Mouse (Mus musculus): ENCODE measurements around the gene Sectm1b. TPM values are rescaled to one million over a fixed set of nuclear protein-coding genes. Genes with fewer than 3 reads are reported as not detected.

Sectm1b gene
- polyA plus RNA-seq, 1 experiment from 2014 or later, result not detected

DNA sequence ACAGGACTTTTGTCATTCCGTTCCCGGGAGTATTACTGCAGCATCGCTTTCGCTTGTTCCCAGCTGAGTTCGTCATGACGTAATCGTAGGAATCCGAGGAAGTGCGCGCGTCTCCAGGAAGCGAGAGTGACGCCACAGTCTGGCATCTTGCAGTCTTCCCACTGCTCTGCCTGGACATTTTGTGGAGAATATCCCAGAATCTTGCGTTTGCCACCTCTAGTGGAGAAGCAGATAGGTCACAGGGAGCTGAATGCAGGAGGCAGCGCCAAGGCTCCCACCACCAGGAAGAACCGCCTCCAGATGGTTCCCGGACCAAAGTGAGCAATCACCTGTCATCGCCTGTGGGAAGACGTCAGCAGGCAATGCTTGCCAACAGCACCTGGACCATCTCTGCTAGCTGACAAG, 48.5 kb downstream of the Sectm1b start:
- H3K4me2 ChIP-seq (replicated peaks), result peak overlapping the region; percentile 22
- no peaks in the 10 kb centered on the region for H3K36me3 ChIP-seq
- no peak overlapping the region for H3K9ac ChIP-seq (replicated peaks)
- H3K27ac ChIP-seq, result no peak overlapping the region
- ATAC-seq, result no peak
- no peaks in the 10 kb centered on the region for H3K4me1 ChIP-seq (replicated peaks)
- no peak overlapping the region; the same call in 1 of the 2 replicates for H3K4me3 ChIP-seq (replicated peaks)
- no peaks in the 10 kb centered on the region for H3K27me3 ChIP-seq
- H3K9me3 ChIP-seq, result no peaks in the 10 kb centered on the region
- 64% methylated on average over 19 of the region's 19 CpGs for WGBS

DNA sequence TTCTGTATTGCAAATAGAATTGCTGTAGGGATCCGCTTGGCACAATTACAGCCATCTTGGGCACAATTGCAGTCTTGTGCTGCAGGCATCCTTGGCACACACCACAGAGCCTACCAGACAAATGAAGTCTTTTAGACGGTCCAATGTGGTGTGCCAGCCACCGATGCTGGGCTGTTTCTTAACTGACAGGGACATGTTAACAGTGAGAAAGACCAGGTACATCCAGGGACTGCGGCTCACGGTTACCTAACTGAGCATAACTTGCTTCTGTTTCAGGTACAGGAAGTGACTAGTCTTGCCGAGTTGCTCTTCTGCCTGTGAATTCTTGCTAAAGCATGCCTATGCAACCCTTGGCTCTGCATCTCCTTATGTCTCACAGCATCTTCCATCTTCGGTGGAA, 49.7 kb downstream of the Sectm1b start:
- H3K36me3 ChIP-seq, result no peaks in the 10 kb centered on the region
- no peak overlapping the region for H3K9ac ChIP-seq (replicated peaks)
- H3K27me3 ChIP-seq, result no peaks in the 10 kb centered on the region
- no peak overlapping the region for H3K4me2 ChIP-seq (replicated peaks)
- no peak for ATAC-seq
- H3K9me3 ChIP-seq, result no peaks in the 10 kb centered on the region
- WGBS, result 92% methylated on average over 7 of the region's 7 CpGs
- H3K4me3 ChIP-seq (replicated peaks), result no peak overlapping the region
- H3K27ac ChIP-seq, result no peak overlapping the region
- H3K4me1 ChIP-seq (replicated peaks), result no peaks in the 10 kb centered on the region

DNA sequence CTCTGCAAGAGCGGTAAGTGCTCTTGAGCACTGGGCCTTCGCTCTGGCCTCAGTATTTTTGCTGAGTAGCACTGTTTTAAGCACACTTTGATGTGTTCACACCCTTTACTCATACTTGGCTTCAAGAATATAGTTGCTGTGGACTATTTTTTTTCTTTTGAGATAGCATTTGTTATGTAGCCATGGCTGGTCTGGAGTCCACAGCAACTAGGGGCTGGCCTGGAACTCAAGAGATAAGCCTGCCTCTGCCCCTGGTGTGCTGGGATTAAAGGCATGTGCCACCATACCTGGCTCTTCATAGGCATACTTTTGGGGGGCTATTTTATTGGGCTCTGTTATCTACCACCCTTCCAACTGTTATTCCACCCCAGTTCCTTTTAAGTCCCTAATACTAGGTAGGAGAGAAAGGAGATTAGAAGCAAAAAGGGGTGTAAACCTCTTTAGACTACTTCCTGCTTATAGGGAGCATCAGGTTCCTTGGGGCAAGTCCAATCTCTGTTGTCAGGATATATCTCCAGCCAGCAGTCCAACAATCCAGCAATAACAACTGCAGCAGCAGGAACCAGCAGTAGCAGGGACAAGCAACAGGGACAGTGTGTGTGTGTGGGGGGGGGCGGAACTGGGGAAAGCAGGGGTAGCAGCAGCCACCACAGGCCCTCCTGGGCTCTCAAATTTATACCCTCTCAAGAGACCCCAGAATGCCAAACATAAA, 53.2 kb downstream of the Sectm1b start:
- H3K27me3 ChIP-seq, result no peaks in the 10 kb centered on the region
- ATAC-seq, result no peak
- H3K4me3 ChIP-seq (replicated peaks), result no peak overlapping the region
- 98% methylated on average over 3 of the region's 3 CpGs for WGBS
- no peak overlapping the region for H3K4me2 ChIP-seq (replicated peaks)
- H3K27ac ChIP-seq, result no peak overlapping the region
- H3K9ac ChIP-seq (replicated peaks), result no peak overlapping the region
- no peaks in the 10 kb centered on the region for H3K36me3 ChIP-seq
- no peaks in the 10 kb centered on the region for H3K4me1 ChIP-seq (replicated peaks)
- H3K9me3 ChIP-seq, result no peaks in the 10 kb centered on the region

DNA sequence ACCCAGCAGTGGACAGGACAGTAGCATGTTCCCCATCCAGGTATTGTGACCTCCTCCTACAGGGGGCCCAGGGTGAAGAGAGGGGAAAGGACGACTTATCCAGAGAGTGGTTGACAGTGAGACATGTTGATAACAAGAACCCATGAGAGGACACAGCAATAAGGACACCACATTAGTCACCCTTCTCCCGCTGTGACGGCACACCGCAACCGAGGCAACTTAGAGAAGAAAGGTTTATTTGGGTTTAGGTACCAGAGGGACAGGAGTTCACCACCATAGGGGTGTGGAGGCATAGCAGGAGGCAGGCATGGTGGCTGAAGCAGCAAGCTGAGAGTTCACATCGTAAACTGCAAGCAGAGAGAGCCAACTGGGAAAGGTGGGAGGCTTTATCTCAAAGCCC, 57.2 kb downstream of the Sectm1b start:
- no peaks in the 10 kb centered on the region for H3K9me3 ChIP-seq
- no peak overlapping the region for H3K4me2 ChIP-seq (replicated peaks)
- H3K4me3 ChIP-seq (replicated peaks), result no peak overlapping the region
- H3K27ac ChIP-seq, result no peak overlapping the region
- ATAC-seq, result no peak
- whole genome bisulfite sequencing, result 82% methylated on average over 6 of the region's 6 CpGs
- no peaks in the 10 kb centered on the region for H3K36me3 ChIP-seq
- H3K9ac ChIP-seq (replicated peaks), result no peak overlapping the region
- no peaks in the 10 kb centered on the region for H3K4me1 ChIP-seq (replicated peaks)
- H3K27me3 ChIP-seq, result no peaks in the 10 kb centered on the region

DNA sequence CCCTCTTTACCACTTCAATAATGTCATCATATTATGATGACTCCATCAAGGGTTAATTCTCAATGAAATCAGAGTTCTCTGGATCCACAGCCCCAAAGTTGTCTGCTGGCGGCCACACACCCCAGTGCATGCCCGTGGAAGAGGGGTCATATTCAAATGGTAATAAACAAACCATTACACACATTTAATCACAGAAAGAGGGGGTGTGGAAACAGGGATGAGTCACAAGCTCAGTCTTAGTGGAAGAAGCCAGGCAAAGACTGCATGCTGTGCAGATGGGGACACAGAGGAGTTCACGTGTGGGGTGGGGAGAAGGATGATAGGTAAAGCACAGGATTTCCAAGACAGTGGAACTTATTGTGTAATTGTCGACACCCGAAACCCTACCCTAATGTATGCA, 59.1 kb downstream of the Sectm1b start:
- Histone ChIP-seq H3K27ac (no peak overlapping the region), H3K4me3 (replicated peaks) (no peak overlapping the region), H3K9me3 (no peaks in the 10 kb centered on the region), H3K4me2 (replicated peaks) (no peak overlapping the region), H3K27me3 (no peaks in the 10 kb centered on the region), H3K4me1 (replicated peaks) (no peaks in the 10 kb centered on the region), H3K9ac (replicated peaks) (no peak overlapping the region), H3K36me3 (0 out of 2 replicates have a peak, but pooled peaks cover 1% of the 10 kb centered on the region)
- no peak for ATAC-seq
- WGBS, result 72% methylated on average over 5 of the region's 5 CpGs

Other genes starting within 250 kb of the Sectm1b start
- gene Fasn, start 239.0 kb downstream of the Sectm1b start, polyA plus RNA-seq (2015; fragmentation: Nextera tagmentation; extraction: Ambion mirVana), result 83.6 and 89.2 TPM in 2 replicates
- gene Ccdc57, start 130.7 kb downstream of the Sectm1b start, polyA plus RNA-seq (2015; fragmentation: Nextera tagmentation; extraction: Ambion mirVana), result 5.2 and 6.1 TPM in 2 replicates
- 10.1 and 14.0 TPM in 2 replicates for gene Slc16a3, start 115.1 kb downstream of the Sectm1b start, polyA plus RNA-seq (2015; fragmentation: Nextera tagmentation; extraction: Ambion mirVana)
- gene Csnk1d, start 72.2 kb downstream of the Sectm1b start, polyA plus RNA-seq (2015; fragmentation: Nextera tagmentation; extraction: Ambion mirVana), result 152 and 161 TPM in 2 replicates
- 0.50 TPM in 1 of 2 replicates, not detected in the other for gene Cd7, start 24.2 kb downstream of the Sectm1b start, polyA plus RNA-seq (2015; fragmentation: Nextera tagmentation; extraction: Ambion mirVana)
- not detected in 2 replicates for gene Sectm1a, start 17.7 kb upstream of the Sectm1b start, polyA plus RNA-seq (2015; fragmentation: Nextera tagmentation; extraction: Ambion mirVana)
- gene Tex19.2, start 55.1 kb upstream of the Sectm1b start, polyA plus RNA-seq (2015; fragmentation: Nextera tagmentation; extraction: Ambion mirVana), result not detected in 2 replicates
- gene Tex19.1, start 82.6 kb upstream of the Sectm1b start, polyA plus RNA-seq (2015; fragmentation: Nextera tagmentation; extraction: Ambion mirVana), result not detected in 2 replicates
- gene Uts2r, start 96.7 kb upstream of the Sectm1b start, polyA plus RNA-seq (2015; fragmentation: Nextera tagmentation; extraction: Ambion mirVana), result 0.15 and 0.22 TPM in 2 replicates
- gene Hexdc, start 140.9 kb upstream of the Sectm1b start, polyA plus RNA-seq (2015; fragmentation: Nextera tagmentation; extraction: Ambion mirVana), result 18.2 and 21.1 TPM in 2 replicates
- gene Ogfod3, start 141.1 kb upstream of the Sectm1b start, polyA plus RNA-seq (2015; fragmentation: Nextera tagmentation; extraction: Ambion mirVana), result 20.2 and 22.9 TPM in 2 replicates
- 42.6 and 43.8 TPM in 2 replicates for gene Cybc1, start 165.8 kb upstream of the Sectm1b start, polyA plus RNA-seq (2015; fragmentation: Nextera tagmentation; extraction: Ambion mirVana)
- gene Narf, start 173.7 kb upstream of the Sectm1b start, polyA plus RNA-seq (2015; fragmentation: Nextera tagmentation; extraction: Ambion mirVana), result 105 and 108 TPM in 2 replicates
- gene Foxk2, start 196.4 kb upstream of the Sectm1b start, polyA plus RNA-seq (2015; fragmentation: Nextera tagmentation; extraction: Ambion mirVana), result 11.9 and 13.0 TPM in 2 replicates

All from midbrain, embryonic 13.5 days (tissue).